Comparison of ENCODE assay signal across 27 mouse cellular contexts in genomic region chr13:99233333-99233732, GRCm38 (mm10). TPM values are rescaled to one million over a fixed set of nuclear protein-coding genes. Genes with fewer than 3 reads are reported as not detected.
DNase-seq lines count a peak whose midpoint lies in the region; ATAC-seq and TF ChIP-seq lines count a peak whose summit lies in the region.
"Had no signal": no experiment of that assay in that cellular context is flagged by ENCODE, and none has a peak within 500 bp of the region (broad histone marks: within the 10 kb centered on the region; RNA-seq: fewer than 3 reads in every experiment).

No protein-coding gene starts in this region.

- H3K27me3 ChIP-seq in heart, embryonic 13.5 days (replicated peaks): no peaks in the 10 kb centered on the region
- H3K27me3 ChIP-seq in heart, embryonic 11.5 days (ENCODE audit: control insufficient read depth, insufficient read depth, low read length): no peaks in the 10 kb centered on the region
- H3K27me3 ChIP-seq in limb, embryonic 14.5 days (ENCODE audit: control insufficient read depth, insufficient read depth, low read length): no peaks in the 10 kb centered on the region
- no peaks in the 10 kb centered on the region for H3K27me3 ChIP-seq in limb, embryonic 10.5 days (ENCODE audit: low read depth, poor library complexity, severe bottlenecking)
- H3K27me3 ChIP-seq in embryonic facial prominence, embryonic 14.5 days (replicated peaks; ENCODE audit: control insufficient read depth, insufficient read depth, low read length): no peaks in the 10 kb centered on the region
- H3K27me3 ChIP-seq: embryonic facial prominence, embryonic 13.5 days; hindbrain, embryonic 15.5 days; limb, embryonic 13.5 days; lung, embryonic 15.5 days; neural tube, embryonic 12.5 days; Patski had no signal

- TF ChIP-seq CTCF in gastrocnemius, adult 2 months (IDR thresholded peaks at IDR 0.05): no peak

- peak overlapping the region; percentile 86 for H3K27ac ChIP-seq in gastrocnemius, adult 2 months
- peak overlapping the region; percentile 57; the same call in 1 of the 2 replicates for H3K27ac ChIP-seq in heart, embryonic 13.5 days (replicated peaks)
- H3K27ac ChIP-seq in heart, embryonic 11.5 days (ENCODE audit: low read depth, low read length): no peak overlapping the region
- H3K27ac ChIP-seq in limb, embryonic 14.5 days (replicated peaks; ENCODE audit: low read depth, low read length): no peak overlapping the region
- no peak overlapping the region for H3K27ac ChIP-seq in limb, embryonic 10.5 days
- 0 out of 2 replicates have a peak overlapping the region, but pooled peaks have one; percentile 22 for H3K27ac ChIP-seq in embryonic facial prominence, embryonic 14.5 days (replicated peaks; ENCODE audit: low read depth, low read length)
- H3K27ac ChIP-seq: embryonic facial prominence, embryonic 13.5 days; hindbrain, embryonic 15.5 days; limb, embryonic 13.5 days; liver, embryonic 14.5 days; lung, embryonic 15.5 days; neural tube, embryonic 12.5 days had no signal

- 73% methylated on average over 3 of the region's 3 CpGs for WGBS in heart, embryonic 13.5 days
- WGBS in heart, embryonic 11.5 days (ENCODE audit: insufficient replicate concordance): 81% methylated on average over 3 of the region's 3 CpGs
- 59% methylated on average over 3 of the region's 3 CpGs for WGBS in limb, embryonic 14.5 days
- 75% methylated on average over 3 of the region's 3 CpGs for whole genome bisulfite sequencing in limb, embryonic 10.5 days
- 38% methylated on average over 3 of the region's 3 CpGs for WGBS in embryonic facial prominence, embryonic 14.5 days

- intact Hi-C loops in gastrocnemius, adult 2 months (cut with DNase I): no loop called here

- DNase-seq in gastrocnemius, adult 2 months: no peak
- DNase-seq in gastrocnemius, adult 18-20 months (ENCODE audit: low spot score): no peak
- peak; percentile 20 for DNase-seq in limb, embryonic 14.5 days (ENCODE audit: low spot score)
- DNase-seq in limb, embryonic 10.5 days (ENCODE audit: low spot score): no peak
- peak; percentile 72 for DNase-seq in embryonic facial prominence, embryonic 14.5 days (ENCODE audit: low spot score)
- no peak for DNase-seq in thymus, postnatal 36 days
- DNase-seq: adrenal gland, adult 2 months; cerebellum, adult 11-12 months; cerebellum, postnatal 10 days; gastrocnemius, postnatal 14 days; kidney, adult 9 months; kidney, postnatal 14 days; lung, postnatal 36 days; midbrain, embryonic 14.5 days; thymus, adult 18-20 months; thymus, postnatal 4 days had no signal

- no peaks in the 10 kb centered on the region for H3K36me3 ChIP-seq in heart, embryonic 13.5 days
- no peaks in the 10 kb centered on the region for H3K36me3 ChIP-seq in heart, embryonic 11.5 days (ENCODE audit: control insufficient read depth, insufficient read depth, low read length)
- H3K36me3 ChIP-seq in limb, embryonic 14.5 days (ENCODE audit: control insufficient read depth, insufficient read depth, low read length): no peaks in the 10 kb centered on the region
- H3K36me3 ChIP-seq in limb, embryonic 10.5 days: no peaks in the 10 kb centered on the region
- H3K36me3 ChIP-seq in embryonic facial prominence, embryonic 14.5 days (ENCODE audit: control insufficient read depth, insufficient read depth, low read length): no peaks in the 10 kb centered on the region
- H3K36me3 ChIP-seq: embryonic facial prominence, embryonic 13.5 days; hindbrain, embryonic 15.5 days; limb, embryonic 13.5 days; lung, embryonic 15.5 days; neural tube, embryonic 12.5 days had no signal

- peaks cover 51% of the 10 kb centered on the region for H3K4me1 ChIP-seq in heart, embryonic 13.5 days
- peaks cover 16% of the 10 kb centered on the region; the same call in 1 of the 2 replicates for H3K4me1 ChIP-seq in heart, embryonic 11.5 days (ENCODE audit: control insufficient read depth, insufficient read depth, low read length)
- H3K4me1 ChIP-seq in limb, embryonic 14.5 days (ENCODE audit: control insufficient read depth, insufficient read depth, low read length): peaks cover under 1% of the 10 kb centered on the region
- H3K4me1 ChIP-seq in limb, embryonic 10.5 days: peaks cover 27% of the 10 kb centered on the region
- H3K4me1 ChIP-seq in embryonic facial prominence, embryonic 14.5 days (ENCODE audit: control insufficient read depth, insufficient read depth, low read length): peaks cover under 1% of the 10 kb centered on the region

- no peak overlapping the region for H3K9ac ChIP-seq in heart, embryonic 13.5 days
- H3K9ac ChIP-seq in heart, embryonic 11.5 days (ENCODE audit: low read depth, low read length): no peak overlapping the region
- H3K9ac ChIP-seq in limb, embryonic 14.5 days (ENCODE audit: low read depth, low read length, severe bottlenecking): no peak overlapping the region
- H3K9ac ChIP-seq in embryonic facial prominence, embryonic 14.5 days (ENCODE audit: low read depth, low read length): no peak overlapping the region
- H3K9ac ChIP-seq: embryonic facial prominence, embryonic 13.5 days; hindbrain, embryonic 15.5 days; limb, embryonic 13.5 days; liver, embryonic 14.5 days; lung, embryonic 15.5 days; neural tube, embryonic 12.5 days had no signal

- ATAC-seq in heart, embryonic 13.5 days (ENCODE audit: extremely low read depth, insufficient number of reproducible peaks, low FRiP score, low TSS enrichment): no peak
- ATAC-seq in heart, embryonic 11.5 days (replicated peaks; ENCODE audit: insufficient number of reproducible peaks, low FRiP score, low TSS enrichment): no peak
- ATAC-seq in limb, embryonic 14.5 days (ENCODE audit: low FRiP score, low read depth): peak; percentile 31; the same call in 1 of the 2 replicates
- ATAC-seq in embryonic facial prominence, embryonic 14.5 days (ENCODE audit: low read depth): peak; percentile 47; the same call in 1 of the 2 replicates
- ATAC-seq: forebrain, embryonic 14.5 days; Patski had no signal

- TF ChIP-seq POLR2A in limb, embryonic 14.5 days (IDR thresholded peaks at IDR 0.05; ENCODE audit: borderline replicate concordance, extremely low read depth, insufficient read depth, insufficient read length): no peak

- no peaks in the 10 kb centered on the region for H3K9me3 ChIP-seq in heart, embryonic 13.5 days
- no peaks in the 10 kb centered on the region for H3K9me3 ChIP-seq in heart, embryonic 11.5 days (replicated peaks; ENCODE audit: control insufficient read depth, low read length)
- H3K9me3 ChIP-seq in limb, embryonic 14.5 days (ENCODE audit: control insufficient read depth, low read length): no peaks in the 10 kb centered on the region
- H3K9me3 ChIP-seq in limb, embryonic 10.5 days (replicated peaks): no peaks in the 10 kb centered on the region
- no peaks in the 10 kb centered on the region for H3K9me3 ChIP-seq in embryonic facial prominence, embryonic 14.5 days (ENCODE audit: control insufficient read depth, low read length)
- H3K9me3 ChIP-seq: embryonic facial prominence, embryonic 13.5 days; hindbrain, embryonic 15.5 days; limb, embryonic 13.5 days; lung, embryonic 15.5 days; neural tube, embryonic 12.5 days had no signal

- H3K4me2 ChIP-seq in heart, embryonic 13.5 days: no peak overlapping the region
- no peak overlapping the region for H3K4me2 ChIP-seq in heart, embryonic 11.5 days
- no peak overlapping the region for H3K4me2 ChIP-seq in limb, embryonic 14.5 days (replicated peaks; ENCODE audit: low read depth, low read length, severe bottlenecking)
- no peak overlapping the region for H3K4me2 ChIP-seq in embryonic facial prominence, embryonic 14.5 days (ENCODE audit: low read depth, low read length)
- H3K4me2 ChIP-seq: embryonic facial prominence, embryonic 13.5 days; hindbrain, embryonic 15.5 days; limb, embryonic 13.5 days; lung, embryonic 15.5 days; neural tube, embryonic 12.5 days had no signal

- no peak overlapping the region for H3K4me3 ChIP-seq in gastrocnemius, adult 2 months
- H3K4me3 ChIP-seq in heart, embryonic 13.5 days: no peak overlapping the region
- H3K4me3 ChIP-seq in heart, embryonic 11.5 days (ENCODE audit: low read depth, low read length): no peak overlapping the region
- H3K4me3 ChIP-seq in limb, embryonic 14.5 days (replicated peaks; ENCODE audit: low read length): no peak overlapping the region
- H3K4me3 ChIP-seq in limb, embryonic 10.5 days: no peak overlapping the region
- no peak overlapping the region for H3K4me3 ChIP-seq in embryonic facial prominence, embryonic 14.5 days (ENCODE audit: low read depth, low read length)
- H3K4me3 ChIP-seq: embryonic facial prominence, embryonic 13.5 days; hindbrain, embryonic 15.5 days; layer of hippocampus, adult 2 months; limb, embryonic 13.5 days; lung, embryonic 15.5 days; neural tube, embryonic 12.5 days had no signal

RNA-seq across cellular contexts. Expression of gene Zfp366, which starts 48.7 kb away (rescaled TPM):
- 1 to 10 TPM; 3.1 to 7.8 TPM for total RNA-seq in gastrocnemius, adult 2 months (2021)
- 1 to 10 TPM; 3.8 to 3.9 TPM for total RNA-seq in gastrocnemius, adult 18-20 months (2021)
- 0.25 and 0.31 TPM in 2 replicates for polyA plus RNA-seq in heart, embryonic 13.5 days (2015; fragmentation: Nextera tagmentation; extraction: Ambion mirVana)
- 0.11 and 0.25 TPM in 2 replicates for polyA plus RNA-seq in heart, embryonic 11.5 days (2014; fragmentation: Nextera tagmentation; extraction: Ambion mirVana)
- polyA plus RNA-seq in limb, embryonic 14.5 days (2012; rRNA removed): 2.5 and 3.5 TPM in 2 replicates
- 0.73 and 1.0 TPM in 2 replicates for polyA plus RNA-seq in limb, embryonic 14.5 days (2014; fragmentation: Nextera tagmentation; extraction: Ambion mirVana)
- 0.36 and 0.50 TPM in 2 replicates for polyA plus RNA-seq in limb, embryonic 10.5 days (2016; fragmentation: Nextera tagmentation; extraction: Ambion mirVana)
- 0.99 and 1.2 TPM in 2 replicates for polyA plus RNA-seq in embryonic facial prominence, embryonic 14.5 days (2014; fragmentation: Nextera tagmentation; extraction: Ambion mirVana)

Comparison
In these comparisons a context has a peak if more than half of its experiments do, and no peak if none do; other contexts are left out.
1. DNase-seq: peak in limb, embryonic 14.5 days (single experiment) and embryonic facial prominence, embryonic 14.5 days (single experiment); none in gastrocnemius, adult 2 months (single experiment), gastrocnemius, adult 18-20 months (single experiment), limb, embryonic 10.5 days (single experiment) and thymus, postnatal 36 days (0 of 2).
2. H3K27ac ChIP-seq: peak in gastrocnemius, adult 2 months (single experiment), heart, embryonic 13.5 days (single experiment) and embryonic facial prominence, embryonic 14.5 days (single experiment); none in heart, embryonic 11.5 days (single experiment), limb, embryonic 14.5 days (single experiment) and limb, embryonic 10.5 days (single experiment).
3. ATAC-seq: peak in limb, embryonic 14.5 days (single experiment) and embryonic facial prominence, embryonic 14.5 days (single experiment); none in heart, embryonic 13.5 days (single experiment) and heart, embryonic 11.5 days (single experiment).